14 mouse cellular contexts compared by ENCODE assay signal in the genomic region with DNA sequence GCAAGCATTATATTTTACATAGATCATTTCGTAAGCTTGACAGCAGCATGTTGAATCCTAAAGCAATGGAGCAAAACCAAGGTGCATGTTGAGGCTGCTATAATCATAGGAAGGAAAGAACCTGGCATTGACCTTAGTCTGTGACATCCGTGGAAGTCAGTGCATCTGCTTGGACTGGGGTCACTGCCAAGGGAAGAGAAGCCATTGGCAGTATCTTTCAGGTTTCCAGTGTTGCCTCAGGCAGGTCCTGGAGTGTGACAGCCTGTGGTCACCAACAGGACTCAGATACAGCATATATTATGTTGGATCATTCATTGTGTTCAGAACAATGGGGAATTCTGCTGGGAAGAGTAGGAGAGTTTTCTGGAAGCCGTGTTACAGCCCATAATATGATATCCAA.
DNase-seq lines count a peak whose midpoint lies in the region.
"Had no signal": no experiment of that assay in that cellular context is flagged by ENCODE, and none has a peak within 500 bp of the region (broad histone marks: within the 10 kb centered on the region; RNA-seq: fewer than 3 reads in every experiment).

No protein-coding gene starts in this region.

- intact Hi-C loops in left cerebral cortex, postnatal 4 days (cut with DNase I): no loop called here
- intact Hi-C loops in left cerebral cortex, postnatal 14 days (cut with DNase I): no loop called here

- DNase-seq in left cerebral cortex, postnatal 4 days: peak; percentile 64
- DNase-seq in left cerebral cortex, postnatal 14 days (ENCODE audit: low spot score in 2 of 2): no peak
- DNase-seq in cerebellum, adult 18-20 months: peak; percentile 73 to 81
- peak; percentile 84 for DNase-seq in cerebellum, adult 9-11 months
- DNase-seq in cerebellum, postnatal 36 days: peak; percentile 65 to 66
- DNase-seq in gastrocnemius, adult 8-10 months (ENCODE audit: low spot score in 2 of 2): no peak
- no peak for DNase-seq in adrenal gland, adult (ENCODE audit: inconsistent age in 2 of 2, low spot score in 1 of 2)
- no peak for DNase-seq in layer of hippocampus, postnatal 36 days
- DNase-seq: adrenal gland, adult 8-10 months; adrenal gland, postnatal 36 days; gastrocnemius, postnatal 14 days; heart, postnatal 10 days; heart, postnatal 4 days; kidney, adult 2 months had no signal

Comparison
In these comparisons a context has a peak if more than half of its experiments do, and no peak if none do; other contexts are left out.
1. DNase-seq: peak in left cerebral cortex, postnatal 4 days (single experiment), cerebellum, adult 18-20 months (2 of 2), cerebellum, adult 9-11 months (single experiment) and cerebellum, postnatal 36 days (2 of 2); none in left cerebral cortex, postnatal 14 days (0 of 2), gastrocnemius, adult 8-10 months (0 of 2), adrenal gland, adult (0 of 2) and layer of hippocampus, postnatal 36 days (0 of 2).